Mouse (Mus musculus) cerebellum, adult (tissue): Measurements from ENCODE around the gene B020031M17Rik.
"Not testable (repeated sequence)": the region's sequence is repeated elsewhere in the genome, so short reads cannot be mapped to it uniquely, and the experiment has no call there.

Experiments used
- ATAC-seq: cut with Nextera tagmentation; 2 replicates; pipeline ENCODE4 v1.9.2; 2017; ENCODE audit warnings: mild to moderate bottlenecking, moderate library complexity, mixed read lengths; ENCODE audit not compliant: insufficient number of reproducible peaks, low FRiP score, low TSS enrichment

The B020031M17Rik gene

DNA sequence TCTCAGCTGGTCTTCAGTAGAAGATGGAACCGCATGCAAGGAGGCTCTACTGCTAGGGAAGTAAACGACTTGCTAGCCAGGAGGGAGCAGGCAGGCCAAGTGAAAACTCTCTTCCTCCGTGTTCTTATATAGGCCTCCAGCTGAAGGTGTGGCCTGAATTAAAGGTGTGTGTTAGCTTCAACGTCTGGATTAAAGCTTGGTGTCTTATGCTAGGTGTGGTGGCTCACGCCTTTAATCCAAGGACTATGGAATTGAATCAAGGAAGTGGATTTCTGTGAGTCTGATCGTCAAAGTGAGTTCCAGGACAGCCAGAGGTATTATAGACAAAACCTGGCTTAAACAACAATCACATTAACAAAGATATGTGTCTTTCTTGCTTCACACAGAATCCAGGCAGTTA, at the start of gene B020031M17Rik:
B020031M17Rik (minus strand) TSS at position 101 of the 400 bp plus-strand sequence.
- ATAC-seq: not testable (repeated sequence)

DNA sequence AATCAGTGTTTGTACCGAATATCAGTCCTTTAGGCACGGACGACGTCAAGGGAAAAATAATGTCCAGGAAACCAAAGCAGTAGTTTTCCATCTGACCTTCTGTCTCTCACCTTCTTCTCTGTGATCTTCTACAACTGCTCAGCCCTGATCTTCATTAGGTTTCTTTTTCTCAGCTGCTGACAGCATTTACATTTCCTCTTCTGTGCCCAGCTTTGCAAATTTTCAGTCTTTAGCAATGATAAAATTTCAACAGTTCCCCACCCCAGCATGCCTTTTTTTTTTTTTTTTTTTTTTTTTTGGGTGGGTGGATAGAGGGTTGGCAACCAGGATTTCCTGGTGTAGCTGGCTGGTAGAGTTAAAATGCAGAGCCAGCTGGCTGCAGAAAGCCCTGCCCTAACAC, 48.6 kb upstream of the B020031M17Rik start:
- not testable (repeated sequence) for ATAC-seq

DNA sequence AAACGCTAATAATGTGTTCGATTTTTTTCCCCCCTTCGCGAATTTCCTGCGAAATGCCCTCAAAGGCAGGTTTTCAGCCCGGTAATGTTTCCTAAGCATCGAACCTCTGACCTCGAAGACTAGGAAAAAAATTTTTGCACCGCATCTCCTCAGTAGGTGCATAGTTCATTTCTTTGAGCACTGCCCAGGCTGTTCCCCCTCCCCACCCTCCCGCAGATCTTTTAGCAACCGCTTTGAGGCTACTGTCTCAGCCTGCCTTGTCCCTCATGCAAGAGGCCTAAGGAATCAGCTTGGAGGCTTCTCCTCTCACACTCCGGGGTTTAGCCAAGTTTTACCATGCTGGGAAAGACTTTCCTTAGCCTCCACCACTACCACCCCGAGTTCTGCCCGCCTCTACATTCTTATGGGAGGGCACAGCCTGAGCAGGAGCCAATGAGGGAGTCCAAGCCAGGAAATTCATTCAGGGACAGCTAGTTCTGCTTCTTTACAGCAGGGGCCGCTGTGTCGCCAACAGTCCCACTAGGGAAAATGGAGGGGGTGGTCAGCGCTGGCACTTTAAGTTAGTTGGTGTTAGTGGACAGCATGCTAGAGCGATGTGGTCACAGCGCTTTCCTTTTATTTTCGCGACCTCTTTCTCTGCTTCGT, 48.0 kb upstream of the B020031M17Rik start:
- not testable (repeated sequence) for ATAC-seq

DNA sequence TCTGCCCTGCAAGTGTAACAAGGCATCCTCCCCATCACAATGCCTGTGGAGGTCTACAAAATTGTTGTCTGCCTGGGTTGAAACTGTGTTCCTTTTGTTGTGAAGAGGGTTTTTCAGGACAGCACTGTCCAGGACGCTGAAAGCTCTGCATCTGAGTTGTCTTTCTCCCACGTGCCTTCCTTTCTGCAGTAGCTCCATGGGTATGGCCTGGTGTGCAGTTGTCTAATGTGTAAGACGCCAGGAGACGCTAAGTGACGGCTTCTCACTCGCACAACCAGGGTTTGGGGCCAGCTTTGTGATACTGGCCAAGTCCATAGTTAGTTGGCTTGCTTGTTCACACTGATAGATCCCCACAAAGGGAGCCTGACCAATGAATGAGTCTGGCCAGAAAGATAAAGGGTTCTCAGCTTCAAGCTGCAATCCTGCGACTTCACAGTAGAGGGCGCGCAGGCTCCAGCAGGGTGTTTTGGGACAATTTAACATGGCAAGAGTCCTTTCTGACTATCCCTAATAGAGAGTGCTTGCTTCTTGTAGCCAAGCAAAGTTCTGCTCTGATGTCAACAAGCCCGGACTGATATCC, 41.4 kb upstream of the B020031M17Rik start:
- not testable (repeated sequence) for ATAC-seq

DNA sequence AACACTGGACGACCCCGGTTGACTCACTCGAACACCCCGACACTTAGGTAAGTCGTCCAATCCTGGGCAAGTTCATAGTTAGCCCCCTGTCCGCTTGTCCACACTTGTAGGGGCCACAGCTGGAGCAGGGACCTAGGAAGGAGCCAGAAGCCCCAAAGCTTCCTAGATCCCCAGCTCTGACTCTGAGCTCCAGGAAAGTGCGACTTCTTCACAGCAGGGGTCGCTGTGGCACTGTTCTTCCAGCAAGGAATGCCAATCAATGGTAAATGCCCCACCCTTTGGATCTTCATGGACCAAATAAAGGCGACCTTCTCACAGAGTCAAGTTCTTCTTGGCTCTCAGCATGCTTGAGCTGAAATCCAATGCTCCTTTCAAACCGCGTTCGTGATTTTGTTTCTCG, 40.7 kb upstream of the B020031M17Rik start:
- ATAC-seq: not testable (repeated sequence)

DNA sequence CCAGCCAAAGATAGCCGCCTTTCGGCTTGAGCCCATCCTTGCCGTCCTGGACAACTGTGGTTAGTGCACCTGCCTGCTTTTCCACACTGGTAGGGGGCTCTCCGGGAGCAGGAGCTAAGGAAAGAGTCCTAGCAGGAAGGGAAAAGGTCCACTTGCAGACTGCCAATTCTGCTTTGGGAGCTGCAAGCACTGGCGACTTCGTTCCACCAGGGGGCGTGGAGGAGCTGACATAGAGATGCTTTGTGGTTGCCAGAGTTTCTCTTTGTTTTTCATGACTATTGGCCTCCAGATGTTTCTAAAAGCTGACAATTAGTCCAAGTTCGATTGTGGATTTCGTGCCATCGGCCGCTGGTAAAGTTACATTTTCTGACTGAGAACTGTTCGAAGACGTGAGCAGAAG, 18.6 kb upstream of the B020031M17Rik start:
- ATAC-seq: not testable (repeated sequence)

DNA sequence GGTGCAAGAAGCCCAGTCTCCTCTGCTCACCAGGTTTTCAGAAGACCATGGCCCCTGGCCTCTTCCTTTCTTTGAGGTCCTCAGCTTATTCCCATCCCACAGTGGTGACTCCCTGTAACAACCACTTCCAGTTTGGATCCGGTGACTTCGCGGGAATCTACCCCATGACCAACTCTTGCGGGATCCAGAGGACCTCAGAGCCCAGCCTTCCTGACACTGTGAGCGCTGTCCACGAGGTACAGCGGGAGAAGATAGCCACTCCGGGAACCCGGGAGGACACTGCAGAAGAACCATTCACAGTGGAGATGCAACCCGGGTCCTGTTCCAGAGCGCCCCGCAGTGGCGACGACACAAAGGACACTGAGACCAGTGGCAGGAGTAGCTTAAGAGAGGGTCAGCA, 17.6 kb upstream of the B020031M17Rik start:
- ATAC-seq: not testable (repeated sequence)

DNA sequence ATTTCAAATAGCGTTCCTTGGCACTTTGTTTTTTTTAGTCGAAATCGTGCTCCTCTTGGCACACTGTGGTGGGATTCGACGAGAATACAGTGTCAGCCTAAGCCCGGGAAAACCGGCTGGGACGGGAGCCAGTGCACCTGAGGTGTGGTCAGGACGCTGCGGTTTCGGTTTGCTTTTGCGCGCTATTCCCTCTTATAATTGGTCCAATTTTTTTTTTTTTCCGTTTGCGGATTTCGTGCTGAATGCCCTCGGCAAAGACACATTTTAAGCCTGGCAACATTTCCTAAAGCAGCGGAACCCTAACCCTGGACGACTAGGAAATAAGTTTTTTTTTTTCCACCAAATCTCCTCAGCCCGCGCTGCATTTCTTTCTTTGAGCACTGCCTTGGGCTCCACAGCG, 15.4 kb upstream of the B020031M17Rik start:
- ATAC-seq: not testable (repeated sequence)

DNA sequence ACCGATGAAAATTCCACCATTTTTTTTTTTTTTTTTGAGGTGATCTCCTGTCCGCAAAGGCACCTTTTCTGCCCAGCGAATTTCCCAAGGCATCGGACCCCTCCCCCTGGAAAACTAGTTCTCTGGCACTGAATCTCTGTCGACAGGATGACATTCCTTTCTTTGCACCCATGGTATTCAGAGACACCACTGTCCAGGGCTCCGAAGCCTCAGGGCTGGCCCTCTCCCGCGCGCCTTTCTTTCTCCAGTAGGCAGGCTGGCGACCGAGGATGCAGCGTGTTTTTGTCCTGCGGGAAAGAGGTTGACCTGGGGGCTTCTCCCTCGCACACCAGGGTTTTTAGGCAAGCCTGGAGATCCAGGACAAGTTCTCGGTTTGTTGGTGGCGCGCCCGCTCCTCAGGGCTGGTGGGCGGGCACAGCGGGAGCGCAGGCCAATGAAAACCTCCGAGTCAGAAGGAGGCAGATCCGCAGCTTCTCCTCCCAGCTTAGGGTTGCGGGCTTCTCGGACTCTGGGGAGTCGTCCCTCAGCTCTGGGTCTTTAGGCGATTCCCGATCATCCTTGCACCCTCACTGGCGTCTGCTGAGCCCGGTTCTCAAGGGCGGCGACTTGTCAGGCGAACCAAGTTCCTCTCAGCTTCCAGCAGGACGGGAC, 14.8 kb upstream of the B020031M17Rik start:
- ATAC-seq: not testable (repeated sequence)

DNA sequence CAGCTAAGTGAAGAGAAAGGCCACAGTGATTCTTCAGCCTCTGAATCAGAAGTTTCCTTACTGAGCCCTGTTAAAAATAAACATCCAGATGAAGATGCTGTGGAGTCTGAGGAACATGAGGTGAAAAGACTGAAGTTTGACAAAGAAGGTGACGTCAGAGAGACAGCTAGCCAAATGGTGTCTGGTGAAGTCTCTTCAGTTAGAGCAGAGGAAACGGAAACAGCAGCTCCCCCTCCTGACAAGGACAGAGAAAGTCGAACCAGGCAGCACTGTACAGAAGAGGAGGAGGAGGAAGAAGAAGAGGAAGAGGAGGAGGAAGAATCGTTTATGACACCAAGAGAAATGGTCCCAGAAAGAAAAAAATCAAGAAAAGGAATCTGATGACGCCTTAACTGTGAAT, 12.2 kb upstream of the B020031M17Rik start:
- not testable (repeated sequence) for ATAC-seq

DNA sequence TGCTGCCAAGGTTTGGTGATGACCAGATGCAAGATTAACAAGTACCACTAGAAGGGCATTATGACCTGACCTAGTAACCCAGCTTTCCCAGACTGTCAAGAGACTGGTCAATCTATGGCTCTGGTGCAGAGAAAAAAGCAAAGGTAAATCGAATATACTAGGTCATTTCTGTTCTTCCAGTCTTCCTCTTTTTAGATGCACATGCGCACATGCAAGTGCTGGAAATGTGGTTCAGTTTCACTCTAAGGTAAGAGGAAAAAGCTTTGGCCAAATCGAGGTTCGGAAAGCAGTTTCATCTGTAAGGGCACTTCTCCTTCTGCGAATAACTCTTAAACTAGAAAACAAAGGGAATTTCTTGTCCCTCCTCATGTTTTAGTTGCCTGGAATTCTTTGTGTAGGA, 5.0 kb upstream of the B020031M17Rik start:
- not testable (repeated sequence) for ATAC-seq

DNA sequence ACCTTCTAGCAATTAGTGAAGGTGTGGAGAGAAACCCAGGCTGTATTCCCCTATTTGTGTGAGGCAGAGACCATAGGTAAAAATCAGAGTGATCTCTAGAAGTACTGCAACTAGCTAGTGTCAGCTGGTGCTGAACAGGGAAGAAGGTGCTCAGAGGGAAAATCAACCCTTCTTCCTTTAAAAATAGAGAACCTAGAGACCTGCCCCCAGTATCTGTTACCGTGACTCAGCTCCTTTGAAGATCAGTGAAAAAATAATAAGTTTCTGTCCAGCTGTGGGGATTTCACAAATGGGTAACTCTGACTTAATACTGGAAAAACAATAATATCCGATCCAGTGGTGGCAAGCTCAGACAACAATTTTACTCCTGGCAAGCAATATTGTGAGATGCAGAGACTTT, 4.5 kb upstream of the B020031M17Rik start:
- not testable (repeated sequence) for ATAC-seq

DNA sequence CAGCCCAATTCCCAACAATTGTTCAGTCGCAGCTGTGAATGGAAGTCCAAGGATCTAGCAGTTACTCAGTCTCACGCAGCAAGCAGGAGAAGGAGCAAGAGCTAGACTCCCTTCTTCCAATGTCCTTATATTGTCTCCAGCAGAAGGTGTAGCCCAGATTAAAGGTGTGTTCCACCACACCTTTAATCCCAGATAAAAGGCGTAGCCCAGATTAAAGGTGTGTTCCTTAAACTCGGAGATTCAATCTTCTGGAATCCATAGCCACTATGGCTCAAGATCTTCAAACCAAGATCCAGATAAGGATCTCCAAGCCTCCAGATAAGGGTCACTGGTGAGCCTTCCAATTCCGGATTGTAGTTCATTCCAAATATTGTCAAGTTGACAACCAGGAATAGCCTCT, 21.4 kb downstream of the B020031M17Rik start, which contains the start of gene Gm21761:
Gm21761 (minus strand) TSS at position 101 of the 400 bp plus-strand sequence.
- not testable (repeated sequence) for ATAC-seq

DNA sequence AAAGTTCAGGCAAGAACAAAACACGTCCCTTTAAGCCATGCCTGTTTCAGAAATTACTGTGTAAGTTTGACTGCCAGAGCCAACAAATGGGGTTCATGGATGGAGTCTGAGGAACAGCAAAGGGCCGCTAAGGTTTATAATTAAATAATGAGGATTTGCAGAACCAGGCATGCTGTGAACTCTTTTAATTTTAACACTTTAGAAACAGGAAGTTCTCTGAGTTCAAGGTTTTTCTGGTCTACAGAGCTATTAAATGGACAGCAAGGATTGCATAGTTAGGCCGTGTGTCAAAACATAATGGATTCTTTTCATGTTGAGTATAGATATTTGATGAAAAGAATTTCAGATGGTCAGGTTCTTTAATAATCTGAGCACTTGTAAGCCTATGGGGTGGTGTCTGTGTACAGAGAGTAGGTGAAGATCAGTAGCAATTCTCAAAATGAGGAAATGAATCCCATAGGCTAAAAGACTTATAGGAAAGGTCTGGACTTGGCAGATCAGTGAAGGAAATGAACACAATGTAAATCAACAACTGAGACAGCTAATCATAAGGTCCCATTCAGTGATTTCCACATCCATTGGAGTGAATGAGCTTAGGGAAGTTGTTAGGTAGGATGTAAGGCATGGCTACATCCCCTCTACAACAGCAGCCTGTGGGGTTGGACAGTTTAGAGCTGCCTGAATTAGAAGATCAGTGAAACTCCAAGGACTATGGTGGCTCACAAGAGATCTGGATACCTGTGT, 25.8 kb downstream of the B020031M17Rik start:
- not testable (repeated sequence) for ATAC-seq

DNA sequence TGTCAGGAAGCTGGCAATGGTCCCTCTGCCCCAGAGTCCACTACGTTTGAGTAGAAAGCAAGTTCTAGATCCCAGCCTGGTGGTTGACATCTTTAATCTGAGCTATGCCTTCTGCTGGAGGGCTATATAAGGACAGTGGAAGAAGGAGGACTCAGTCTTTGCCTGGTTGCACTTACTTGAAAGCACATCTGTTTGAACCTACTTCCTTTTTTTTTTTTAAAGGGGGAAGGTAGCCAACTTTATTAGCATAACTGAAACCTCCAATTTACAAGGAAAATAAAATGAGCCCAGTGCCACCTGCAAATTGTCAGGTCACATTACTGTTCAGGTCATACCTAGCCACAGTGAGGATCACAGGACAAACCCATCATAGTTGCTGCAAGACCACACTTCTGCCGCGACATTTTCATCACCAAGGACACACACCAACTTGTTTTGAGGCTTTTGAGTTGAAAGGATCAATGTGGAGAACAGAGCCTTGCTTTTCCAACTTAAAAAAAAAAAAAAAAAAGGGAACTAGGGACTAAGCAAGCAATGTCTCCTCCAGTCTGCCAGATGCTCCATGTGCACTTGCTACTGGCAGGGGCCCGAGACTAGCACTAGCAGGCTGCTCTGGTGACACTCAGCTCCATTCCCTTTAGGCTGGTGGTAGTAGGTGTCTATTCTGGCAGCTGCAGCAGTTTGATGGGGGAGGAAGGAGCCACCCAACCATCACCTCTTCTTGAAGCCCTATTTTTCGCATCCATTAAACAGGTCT, 33.5 kb downstream of the B020031M17Rik start:
- ATAC-seq: not testable (repeated sequence)

DNA sequence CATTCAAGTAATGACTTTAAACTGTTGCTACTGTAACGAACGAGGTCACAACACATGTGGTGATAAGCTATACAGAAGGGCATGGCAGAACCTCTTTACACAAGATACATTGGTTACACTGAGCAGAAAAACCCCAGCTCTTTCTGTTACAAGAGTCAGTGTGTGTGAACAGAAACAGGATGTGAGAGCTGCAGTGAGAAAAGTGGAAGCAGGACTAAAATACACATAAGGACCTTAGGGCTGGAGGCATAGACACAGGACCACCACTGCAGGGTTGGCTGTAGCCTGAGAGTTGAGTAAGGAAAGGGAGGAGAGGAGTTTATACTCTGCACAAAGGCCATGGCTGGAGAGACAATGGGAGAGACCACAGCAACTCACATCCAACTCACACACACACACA, 34.2 kb downstream of the B020031M17Rik start:
- not testable (repeated sequence) for ATAC-seq
